Mouse (Mus musculus): ENCODE measurements around the gene Il5ra.
A peak's percentile ranks its signal among the peaks of the same experiment; 100 is the strongest.

Gene Il5ra

GRCm38 (mm10) chr6:106740244-106740825, 8.5 kb downstream of the Il5ra start:
- DNase-seq (ENCODE audit: low read depth, low spot score): no peak

DNA sequence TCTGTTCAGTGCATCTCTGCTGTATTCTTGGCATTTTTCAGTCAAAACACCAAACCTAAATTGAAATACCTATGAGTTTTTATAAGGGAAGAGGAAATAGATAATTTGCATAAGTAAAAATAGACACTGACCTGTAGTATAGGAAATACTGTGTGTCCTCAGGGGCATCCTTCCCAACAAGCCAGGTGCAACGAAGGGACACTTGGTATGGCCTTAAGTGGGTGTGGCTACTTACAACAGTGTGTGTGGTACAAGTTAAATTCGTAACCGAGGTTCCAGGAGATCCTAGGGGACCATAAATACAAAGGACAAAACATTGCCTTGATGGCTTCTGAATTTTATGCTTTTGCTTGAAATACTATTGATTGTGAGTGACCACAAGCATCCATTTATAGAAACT, 10.6 kb downstream of the Il5ra start:
- DNase-seq (ENCODE audit: low read depth, low spot score): no peak

GRCm38 (mm10) chr6:106732563-106732962, 16.3 kb downstream of the Il5ra start:
- DNase-seq (ENCODE audit: low read depth, low spot score): no peak

GRCm38 (mm10) chr6:106729682-106730314, 19.0 kb downstream of the Il5ra start:
- no peak for DNase-seq (ENCODE audit: low read depth, low spot score)

DNA sequence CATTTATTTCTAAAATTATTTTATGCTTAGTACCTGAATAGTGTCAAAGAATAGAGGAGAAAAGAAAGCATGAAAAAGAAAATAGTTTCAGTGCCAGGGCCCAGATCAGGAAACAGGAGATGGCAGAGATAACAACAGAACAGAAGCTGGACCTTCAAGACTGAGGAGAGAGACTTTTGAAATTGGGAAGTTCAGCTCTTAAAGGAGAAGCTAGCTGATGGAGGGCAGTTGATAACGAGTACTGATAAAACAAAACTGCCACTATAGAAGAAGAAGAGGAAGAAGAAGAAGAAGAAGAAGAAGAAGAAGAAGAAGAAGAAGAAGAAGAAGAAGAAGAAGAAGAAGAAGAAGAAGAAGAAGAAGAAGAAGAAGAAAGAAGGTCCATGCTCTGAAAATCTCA, 21.1 kb downstream of the Il5ra start:
- no peak for DNase-seq (ENCODE audit: low read depth, low spot score)

DNA sequence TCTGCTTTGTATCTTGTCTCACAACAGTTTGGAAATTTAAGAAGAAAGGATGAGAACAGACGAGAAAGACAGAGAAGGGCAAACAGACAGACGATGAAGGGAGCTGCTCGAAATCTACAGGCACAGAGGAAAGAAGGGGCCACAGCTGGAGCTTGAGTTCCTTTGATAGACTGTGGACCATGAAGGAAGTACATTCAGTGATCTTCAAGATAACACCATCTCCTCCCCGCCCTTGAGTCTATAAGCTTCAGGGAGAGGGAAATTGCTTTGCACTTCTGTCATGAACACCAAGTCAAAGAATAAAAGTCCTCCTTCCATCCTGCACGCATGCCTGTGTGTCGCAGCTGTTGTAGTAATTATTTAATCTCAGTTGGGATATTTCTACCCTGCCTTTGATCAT, 22.8 kb downstream of the Il5ra start:
- DNase-seq (ENCODE audit: low read depth, low spot score): no peak

DNA sequence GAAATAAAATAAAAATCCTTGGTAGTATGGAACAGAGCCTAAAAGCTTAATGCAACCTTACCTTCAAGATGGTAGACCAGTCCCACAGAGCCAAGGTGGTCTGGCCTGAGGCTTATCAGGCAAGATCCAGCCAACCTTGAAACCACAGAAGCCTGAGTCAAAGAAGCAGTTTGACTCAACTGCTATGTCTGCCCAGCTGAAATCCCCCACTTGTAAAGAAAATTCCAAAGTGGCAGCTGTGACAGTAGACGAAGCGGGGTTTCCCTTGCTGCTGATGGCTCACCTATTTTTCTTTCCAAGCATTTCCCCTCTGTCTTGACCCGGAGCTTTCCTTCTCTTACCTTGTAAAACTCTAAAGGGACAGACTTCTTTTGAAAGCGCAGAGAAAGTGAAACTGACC, 23.2 kb downstream of the Il5ra start:
- DNase-seq (ENCODE audit: low read depth, low spot score): no peak

DNA sequence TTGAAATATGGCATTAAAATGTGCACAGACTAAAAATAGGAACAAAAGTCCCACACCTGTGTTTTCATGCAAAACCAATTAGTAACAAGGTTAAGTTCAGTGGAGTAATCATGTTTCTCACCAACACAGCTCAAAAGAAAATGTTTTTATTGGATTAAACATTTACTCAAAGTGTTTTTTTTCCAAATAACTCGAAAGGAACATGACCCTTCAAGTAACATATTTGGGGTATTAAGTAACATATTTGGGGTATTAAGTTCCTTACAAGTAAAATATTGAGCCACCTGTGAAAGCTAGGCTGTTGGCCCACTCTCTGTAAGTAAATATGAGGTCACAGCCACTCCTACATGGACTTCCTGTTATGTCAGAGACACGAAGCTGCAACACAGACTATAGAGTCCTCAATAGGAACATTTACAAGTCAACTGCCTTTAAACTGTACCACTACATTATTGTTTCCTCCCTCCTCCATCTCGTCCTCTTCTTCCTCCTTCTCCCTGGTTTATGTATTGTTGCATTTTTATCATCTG, 43.3 kb downstream of the Il5ra start:
- no peak for DNase-seq (ENCODE audit: low read depth, low spot score)

DNA sequence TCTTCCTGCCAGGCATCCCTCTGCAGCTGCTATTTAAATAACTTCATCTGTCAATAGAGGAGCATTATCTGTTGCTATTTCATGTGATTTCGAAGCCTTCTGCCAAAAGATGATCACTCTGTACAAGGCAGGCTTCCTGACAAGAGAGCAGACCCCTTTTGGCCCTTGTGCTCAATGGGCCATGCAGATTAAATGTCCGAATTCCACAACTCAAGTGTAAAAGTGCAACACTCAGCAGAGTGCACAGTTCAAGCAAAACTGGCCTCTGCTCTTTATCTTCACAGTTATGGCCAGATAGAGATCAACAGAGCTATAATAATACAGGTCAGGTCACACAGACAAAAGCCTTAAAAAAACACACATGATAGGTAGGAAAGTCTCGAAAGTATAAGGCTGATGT, 46.9 kb downstream of the Il5ra start:
- DNase-seq (ENCODE audit: low read depth, low spot score): no peak

DNA sequence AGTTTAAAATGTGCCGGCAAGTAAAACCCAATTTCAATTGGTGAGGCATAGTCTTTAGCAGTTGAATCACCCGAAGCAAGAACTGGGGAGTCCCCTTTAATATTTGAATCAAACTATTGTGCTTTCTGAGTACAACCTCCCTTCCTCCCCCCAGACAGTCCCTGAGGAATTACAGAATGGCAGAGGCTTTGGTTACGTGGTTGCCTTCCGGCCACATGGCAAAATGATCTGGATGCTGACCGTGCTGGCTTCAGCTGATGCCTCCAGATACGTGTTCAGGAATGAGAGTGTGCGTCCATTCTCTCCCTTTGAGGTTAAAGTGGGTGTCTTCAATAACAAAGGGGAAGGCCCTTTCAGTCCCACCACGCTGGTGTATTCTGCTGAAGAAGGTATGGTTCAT, 73.3 kb downstream of the Il5ra start:
- no peak for DNase-seq (ENCODE audit: low read depth, low spot score)

- DNase-seq (ENCODE audit: low read depth, low spot score): peak; percentile 60
Measured at GRCm38 (mm10) chr6:106663780-106664651, 84.8 kb downstream of the Il5ra start.
